Mouse (Mus musculus) heart, adult 11 months (tissue): ENCODE results near the gene Ccl9.

Experiments
- DNase-seq: peaks from one replicate; pipeline ENCODE4 v3.0.0; 2022

The Ccl9 gene

DNA sequence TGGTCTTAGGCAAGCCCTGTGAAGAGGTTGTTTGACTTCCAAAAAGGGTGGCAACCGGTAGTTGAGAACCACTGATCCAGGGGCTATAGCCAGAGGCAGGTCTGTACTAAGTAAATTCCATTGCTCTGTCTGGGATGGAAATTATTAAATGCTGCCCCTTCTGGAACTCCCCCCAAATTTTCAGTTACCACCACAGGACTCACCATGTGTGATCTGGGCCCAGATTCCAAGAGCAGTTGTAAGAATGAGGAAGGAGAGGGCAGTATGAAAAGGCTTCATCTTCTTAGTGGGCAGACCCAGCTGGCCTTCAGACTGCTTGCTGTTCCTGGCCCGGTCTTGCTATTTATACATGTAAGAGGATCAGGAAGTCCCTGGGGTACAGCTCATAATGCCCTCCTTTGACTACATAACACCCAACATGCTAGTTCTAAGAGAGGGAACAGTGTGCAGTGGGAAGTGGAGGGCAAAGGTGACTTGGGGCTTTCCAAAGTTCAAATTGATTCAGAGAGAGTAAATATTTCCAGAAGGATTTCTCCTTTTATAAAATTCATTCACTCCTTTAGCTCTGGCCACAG lies at the start of gene Ccl9:
TSS of gene Ccl9 (minus strand) at position 451 of the 575 bp plus-strand sequence.
- peak; percentile 97 for DNase-seq

GRCm38 (mm10) chr11:83623586-83623985 lies 45.1 kb upstream of the Ccl9 start:
- no peak for DNase-seq

GRCm38 (mm10) chr11:83619037-83619436 lies 40.6 kb upstream of the Ccl9 start:
- no peak for DNase-seq

GRCm38 (mm10) chr11:83618238-83618637 lies 39.8 kb upstream of the Ccl9 start:
- DNase-seq = no peak

GRCm38 (mm10) chr11:83616586-83616985 lies 38.1 kb upstream of the Ccl9 start:
- DNase-seq = peak; percentile 90

- DNase-seq = peak; percentile 85
Observed at GRCm38 (mm10) chr11:83610900-83611299, 32.5 kb upstream of the Ccl9 start.

GRCm38 (mm10) chr11:83606396-83606795 lies 28.0 kb upstream of the Ccl9 start:
- DNase-seq = peak; percentile 30

- no peak for DNase-seq
Observed at GRCm38 (mm10) chr11:83605535-83605934, 27.1 kb upstream of the Ccl9 start.

GRCm38 (mm10) chr11:83604698-83605097 lies 26.3 kb upstream of the Ccl9 start:
- DNase-seq = peak; percentile 50

DNA sequence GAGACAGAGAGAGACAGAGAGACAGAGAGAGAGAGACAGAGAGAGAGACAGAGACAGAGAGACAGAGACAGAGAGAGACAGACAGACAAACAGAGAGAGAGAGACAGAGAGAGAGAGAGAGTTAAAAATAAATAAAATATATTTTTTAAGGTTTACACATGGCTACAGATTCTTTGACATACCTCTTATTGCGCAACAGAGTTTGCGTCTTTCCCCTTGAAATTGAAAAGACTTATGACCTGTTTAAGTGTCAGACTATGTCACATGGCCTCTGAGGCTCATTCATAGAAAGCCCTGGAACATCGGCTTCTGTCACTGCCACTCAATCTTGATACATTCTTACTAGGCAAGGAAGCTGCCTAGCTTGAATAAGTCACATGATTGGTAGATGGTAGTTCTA lies 25.0 kb upstream of the Ccl9 start:
- DNase-seq = no peak

DNA sequence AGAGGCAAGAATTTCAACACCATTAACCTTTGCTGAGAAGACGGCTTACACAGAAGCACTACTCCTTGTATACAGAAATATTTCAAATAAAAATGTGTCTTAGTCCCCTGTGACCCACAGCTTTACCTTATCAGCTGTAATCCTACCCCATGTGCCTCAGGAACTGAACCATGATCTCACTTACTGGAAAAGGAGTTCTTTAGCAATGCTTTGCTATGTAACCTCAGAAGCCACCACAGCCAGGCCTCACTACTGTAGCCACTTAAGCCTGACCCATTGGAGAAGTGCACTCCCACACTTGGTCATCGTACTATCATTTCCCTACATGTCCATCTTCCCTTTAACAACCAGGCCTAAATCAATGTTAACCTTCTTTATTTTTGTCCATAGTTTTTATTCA lies 22.1 kb upstream of the Ccl9 start:
- peak; percentile 50 for DNase-seq

GRCm38 (mm10) chr11:83598991-83599390 lies 20.6 kb upstream of the Ccl9 start:
- DNase-seq = peak; percentile 51

DNA sequence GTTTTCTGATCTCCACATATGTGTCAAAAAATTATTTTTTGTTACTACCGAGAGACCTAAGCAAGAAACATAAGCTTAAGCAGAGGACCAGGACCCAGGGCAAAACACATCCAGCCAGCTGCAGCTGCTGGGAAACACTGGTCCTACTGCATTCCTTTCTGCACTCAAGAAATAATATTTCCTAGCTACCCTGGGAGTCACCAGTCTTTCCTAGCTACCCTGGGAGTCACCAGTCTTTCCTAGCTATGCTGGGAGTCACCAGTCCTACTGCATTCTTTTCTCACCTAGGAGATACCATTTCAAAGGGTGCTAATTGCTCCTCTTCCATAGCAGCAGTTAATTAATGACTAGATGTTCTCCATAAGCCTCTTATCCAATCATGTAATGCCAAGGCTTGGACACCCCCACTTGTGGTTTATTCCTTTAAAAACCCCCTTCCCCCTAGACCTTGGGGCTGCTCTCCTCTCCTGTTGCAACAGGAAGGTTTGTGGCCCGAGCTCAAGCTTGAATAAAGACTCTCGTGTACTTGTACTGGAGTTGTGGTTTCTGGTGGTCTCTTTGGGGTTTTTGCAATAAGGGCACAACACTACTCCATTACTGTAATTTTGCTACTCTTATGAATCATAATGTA lies 19.9 kb upstream of the Ccl9 start:
- peak; percentile 16 for DNase-seq

DNA sequence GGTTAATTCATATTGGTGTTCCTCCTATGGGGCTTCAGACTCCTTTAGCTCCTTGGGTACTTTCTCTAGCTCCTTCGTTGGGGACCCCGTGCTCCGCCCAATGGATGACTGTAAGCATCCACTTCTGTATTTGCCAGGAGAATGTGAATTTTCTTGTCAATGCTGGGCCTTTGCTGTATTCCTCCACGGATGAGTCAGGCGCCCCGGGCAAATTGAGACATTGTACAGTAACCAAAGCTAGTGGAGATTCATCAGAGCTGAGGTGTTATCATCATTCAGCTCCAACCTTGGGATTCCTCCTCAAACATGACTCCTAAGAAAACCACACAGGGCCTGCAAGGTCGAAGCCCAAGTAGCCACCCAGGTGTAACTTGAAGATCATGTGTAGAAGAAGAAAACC lies 19.4 kb upstream of the Ccl9 start:
- peak; percentile 64 for DNase-seq

GRCm38 (mm10) chr11:83595669-83596455 lies 17.4 kb upstream of the Ccl9 start:
- peak; percentile 75 for DNase-seq

- DNase-seq = no peak
Observed at GRCm38 (mm10) chr11:83593453-83593852, 15.0 kb upstream of the Ccl9 start.

GRCm38 (mm10) chr11:83592853-83593252 lies 14.4 kb upstream of the Ccl9 start, which contains the start of gene Ccl6:
Ccl6 (minus strand) TSS chr11:83593087.
- peak; percentile 96 for DNase-seq

GRCm38 (mm10) chr11:83584232-83584631 lies 5.8 kb upstream of the Ccl9 start:
- DNase-seq = peak; percentile 40

DNA sequence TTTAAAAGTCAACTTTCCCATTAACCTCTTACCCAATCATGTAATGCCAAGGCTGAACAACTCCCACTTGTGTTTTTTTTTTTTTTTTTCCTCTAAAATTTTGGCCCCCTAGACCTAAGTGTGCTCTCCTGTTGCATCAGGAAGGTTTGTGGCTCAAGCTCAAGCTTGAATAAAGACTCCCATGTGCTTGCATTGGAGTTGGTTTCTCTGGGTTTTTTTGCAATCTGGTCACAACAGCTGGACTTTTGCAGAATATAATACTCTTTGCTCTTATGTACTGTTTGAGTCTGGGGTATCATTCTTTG lies 5.0 kb upstream of the Ccl9 start:
- DNase-seq = no peak

DNA sequence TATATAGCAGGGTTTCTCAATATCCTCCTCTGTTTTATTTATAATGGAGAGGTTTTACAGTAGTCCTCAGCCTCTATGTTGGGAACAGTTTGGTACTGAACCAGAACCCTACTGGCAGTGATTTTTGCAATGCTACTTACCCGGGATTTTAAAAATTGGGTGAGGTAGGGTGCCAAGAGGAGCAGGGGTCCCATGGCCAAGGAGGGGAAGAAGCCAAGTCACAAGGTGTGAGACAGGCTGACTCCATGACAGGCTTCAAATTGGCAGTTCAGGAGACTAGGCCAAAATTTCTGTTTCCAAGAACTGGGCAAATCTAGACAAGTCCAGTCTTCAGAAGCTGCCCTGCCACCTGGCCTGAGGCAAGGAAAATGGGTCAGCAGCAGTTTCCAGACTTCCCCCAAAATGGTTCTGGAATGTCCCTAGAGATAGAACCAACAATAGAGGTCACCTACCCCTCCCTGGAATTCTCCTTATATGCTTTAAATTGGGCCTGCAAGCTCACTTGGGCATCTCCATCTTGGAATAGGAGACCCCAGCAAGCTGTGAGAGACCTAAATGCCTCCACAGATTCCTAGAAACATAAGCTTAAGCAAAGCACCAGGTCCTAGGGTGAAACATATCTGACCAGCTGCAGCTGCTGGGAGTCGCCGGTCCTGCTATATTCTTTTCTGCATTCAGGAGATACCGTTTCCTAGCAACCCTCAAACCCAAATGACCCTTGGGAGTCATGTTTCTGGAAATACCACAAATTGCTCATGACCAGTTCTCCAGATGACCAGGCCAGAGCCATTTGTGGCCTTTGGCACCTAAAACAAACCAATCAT lies 4.4 kb upstream of the Ccl9 start:
- peak; percentile 97 for DNase-seq

DNA sequence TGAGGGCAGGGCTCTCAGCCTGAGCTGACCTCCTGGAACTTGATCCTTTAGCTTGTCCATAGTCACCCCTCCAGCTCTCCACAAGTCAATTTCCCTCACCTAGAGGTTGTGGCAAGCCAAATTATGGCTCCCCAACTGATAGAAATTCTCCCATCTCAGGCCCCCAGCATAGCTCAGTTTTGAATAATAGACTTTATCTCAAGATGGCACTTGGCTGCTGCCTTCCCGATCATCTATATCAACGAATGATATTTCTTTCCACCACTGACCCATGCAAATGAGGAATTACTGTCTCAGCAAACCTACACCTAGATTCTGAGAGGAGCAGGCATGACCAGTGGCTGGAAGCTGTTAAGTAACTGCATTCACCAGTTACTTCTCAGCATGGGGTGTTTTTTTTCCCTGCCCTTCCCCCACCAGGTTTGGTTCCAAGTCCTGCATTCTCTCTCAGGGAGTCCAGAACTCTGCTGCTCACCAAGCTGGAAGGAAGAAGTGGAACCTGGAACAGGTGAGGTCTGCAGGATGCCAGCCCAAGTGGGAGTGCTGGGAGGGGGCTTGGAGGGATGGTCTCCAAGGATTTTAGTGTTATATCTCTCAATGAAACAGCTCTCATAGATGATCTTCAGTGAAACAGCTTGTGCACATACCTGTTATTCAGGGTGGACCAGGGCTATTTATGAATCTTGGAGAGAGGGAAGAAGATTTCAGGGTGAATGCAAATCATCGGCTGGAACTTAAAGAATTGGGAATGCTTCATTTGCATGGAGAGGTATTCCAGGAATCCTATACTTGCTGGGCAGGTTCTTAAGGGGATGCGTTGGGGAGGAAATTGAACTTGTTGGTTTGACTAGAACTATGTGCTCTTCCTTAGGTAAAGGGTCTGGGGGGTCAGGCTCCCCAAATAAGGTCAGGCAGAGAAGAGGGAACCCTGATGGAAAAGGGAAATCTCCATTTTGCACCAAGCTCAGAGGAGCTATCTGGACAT lies 3.5 kb upstream of the Ccl9 start:
- peak; percentile 71 for DNase-seq

- peak; percentile 54 for DNase-seq
Observed at GRCm38 (mm10) chr11:83580699-83581232, 2.3 kb upstream of the Ccl9 start.
